Mouse (Mus musculus): ENCODE measurements around the gene Gdf15. TPM values are rescaled to one million over a fixed set of nuclear protein-coding genes. Genes with fewer than 3 reads are reported as not detected.

Gdf15 gene
- total and polyA plus RNA-seq, 3 experiments: 0.15 to 0.63 TPM; not detected in 1

- no peak for TF ChIP-seq MXI1 (IDR thresholded peaks at IDR 0.05; ENCODE audit: low read depth, low read length)
- no peak for TF ChIP-seq MAZ (IDR thresholded peaks at IDR 0.05; ENCODE audit: low read depth, low read length)
- no peak for TF ChIP-seq ZMIZ1 (IDR thresholded peaks at IDR 0.05; ENCODE audit: low read depth, low read length)
- no peak for TF ChIP-seq RCOR1 (IDR thresholded peaks at IDR 0.05; ENCODE audit: low read depth, low read length)
- TF ChIP-seq JUND (IDR thresholded peaks at IDR 0.05; ENCODE audit: low read depth, low read length): no peak
- no peak for TF ChIP-seq CTCF (IDR thresholded peaks at IDR 0.05 in 2 of 3, conservative IDR thresholded peaks at IDR 0.05 in 1 of 3; ENCODE audit: control insufficient read depth in 1 of 3, insufficient read depth in 1 of 3, low read depth in 2 of 3, low read length in 3 of 3, poor library complexity in 1 of 3, severe bottlenecking in 1 of 3)
- no peak for TF ChIP-seq MEF2A (IDR thresholded peaks at IDR 0.05; ENCODE audit: extremely low read depth, insufficient replicate concordance, low read depth, low read length, poor library complexity, severe bottlenecking)
- no peak for TF ChIP-seq SIN3A (IDR thresholded peaks at IDR 0.05; ENCODE audit: low read length)
- TF ChIP-seq MYC (IDR thresholded peaks at IDR 0.05; ENCODE audit: low read depth, low read length): no peak
- no peak for TF ChIP-seq UBTF (IDR thresholded peaks at IDR 0.05; ENCODE audit: borderline replicate concordance, insufficient read depth, low read depth, low read length)
- TF ChIP-seq CHD1 (IDR thresholded peaks at IDR 0.05; ENCODE audit: low read depth, low read length): no peak
- no peak for TF ChIP-seq RAD21 (IDR thresholded peaks at IDR 0.05; ENCODE audit: low read depth, low read length)
- no peak for TF ChIP-seq EP300 (IDR thresholded peaks at IDR 0.05; ENCODE audit: low read depth in 1 of 2, low read length in 2 of 2)
- no peak for TF ChIP-seq E2F4 (IDR thresholded peaks at IDR 0.05; ENCODE audit: borderline replicate concordance, low read depth, low read length)
- no peak for TF ChIP-seq NRF1 (IDR thresholded peaks at IDR 0.05; ENCODE audit: insufficient read depth, low read depth, low read length, poor library complexity, severe bottlenecking)
- TF ChIP-seq ZKSCAN1 (IDR thresholded peaks at IDR 0.05; ENCODE audit: low read depth, low read length): no peak
- Histone ChIP-seq H3K36me3 (ENCODE audit: control insufficient read depth in 1 of 2, insufficient read depth in 2 of 2, low read length in 2 of 2) (no peaks in the 10 kb centered on the region; a peak in 2 of 4 replicates), H3K4me1 (ENCODE audit: control insufficient read depth in 1 of 2, insufficient read depth in 2 of 2, low read length in 2 of 2) (peaks cover 0 to 8% of the 10 kb centered on the region in 2 experiments; a peak in 3 of 4 replicates), H3K9ac (ENCODE audit: control insufficient read depth, low read depth, low read length, poor library complexity, severe bottlenecking) (no peak overlapping the region), H3K27ac (ENCODE audit: control insufficient read depth, low read depth, low read length) (no peak overlapping the region), H3K79me2 (ENCODE audit: control insufficient read depth, insufficient read depth, low read length, poor library complexity) (peaks cover 26% of the 10 kb centered on the region), H3K9me3 (replicated peaks; ENCODE audit: insufficient read depth, low read length) (no peaks in the 10 kb centered on the region), H3K27me3 (ENCODE audit: control insufficient read depth in 1 of 2, insufficient read depth in 2 of 2, low read length in 2 of 2) (no peaks in the 10 kb centered on the region), H3K4me3 (ENCODE audit: control insufficient read depth in 1 of 2, insufficient read depth in 1 of 2, low read depth in 2 of 2, low read length in 2 of 2) (no peak overlapping the region)
- no peak for DNase-seq (ENCODE audit: low read depth, low spot score)
Observed at GRCm38 (mm10) chr8:70605871-70606779, 26.1 kb downstream of the Gdf15 start.

GRCm38 (mm10) chr8:70604558-70604957 lies 27.7 kb downstream of the Gdf15 start:
- Histone ChIP-seq H3K9ac (ENCODE audit: control insufficient read depth, low read depth, low read length, poor library complexity, severe bottlenecking) (no peak overlapping the region), H3K79me2 (ENCODE audit: control insufficient read depth, insufficient read depth, low read length, poor library complexity) (peaks cover 24% of the 10 kb centered on the region), H3K27me3 (ENCODE audit: control insufficient read depth in 1 of 2, insufficient read depth in 2 of 2, low read length in 2 of 2) (no peaks in the 10 kb centered on the region), H3K4me1 (ENCODE audit: control insufficient read depth in 1 of 2, insufficient read depth in 2 of 2, low read length in 2 of 2) (peaks cover 0 to 4% of the 10 kb centered on the region in 2 experiments; a peak in 2 of 4 replicates), H3K27ac (ENCODE audit: control insufficient read depth, low read depth, low read length) (no peak overlapping the region), H3K9me3 (replicated peaks; ENCODE audit: insufficient read depth, low read length) (no peaks in the 10 kb centered on the region), H3K4me3 (ENCODE audit: control insufficient read depth in 1 of 2, insufficient read depth in 1 of 2, low read depth in 2 of 2, low read length in 2 of 2) (no peak overlapping the region), H3K36me3 (ENCODE audit: control insufficient read depth in 1 of 2, insufficient read depth in 2 of 2, low read length in 2 of 2) (no peaks in the 10 kb centered on the region; a peak in 1 of 4 replicates)
- TF ChIP-seq MEF2A (IDR thresholded peaks at IDR 0.05; ENCODE audit: extremely low read depth, insufficient replicate concordance, low read depth, low read length, poor library complexity, severe bottlenecking) (no peak), TCF12 (IDR thresholded peaks at IDR 0.05; ENCODE audit: low read depth, low read length) (no peak)
- DNase-seq (ENCODE audit: low read depth, low spot score): no peak

Data from MEL (cell line).